Mouse (Mus musculus) lung, embryonic 16.5 days (tissue): ENCODE measurements around the gene Myh3. TPM values are rescaled to one million over a fixed set of nuclear protein-coding genes. Genes with fewer than 3 reads are reported as not detected.

Experiments used
- ATAC-seq: fragments of 200-750 bp; cut with Nextera tagmentation; 2 replicates; pipeline ENCODE4 v1.8.0; 2017; ENCODE audit warnings: low read depth, mild to moderate bottlenecking, moderate library complexity
- H3K27ac ChIP-seq: fragments of 300-500 bp; sonication (generic); 2 replicates; pipeline ENCODE4 v1.5.1; 2014; ENCODE audit warnings: mild to moderate bottlenecking, control low read depth, low read length
- H3K27me3 ChIP-seq: fragments of 300-500 bp; sonication (generic); 2 replicates; pipeline ENCODE4 v1.6.1; 2014; ENCODE audit warnings: low read depth, low read length, mixed read lengths; ENCODE audit not compliant: control insufficient read depth, insufficient read depth
- H3K36me3 ChIP-seq: fragments of 300-500 bp; sonication (generic); 2 replicates; pipeline ENCODE4 v1.6.1; 2014; ENCODE audit warnings: low read length; ENCODE audit not compliant: control insufficient read depth, insufficient read depth
- H3K4me1 ChIP-seq: fragments of 300-500 bp; sonication (generic); replicated peaks from 2 replicates; pipeline ENCODE4 v1.6.1; 2014; ENCODE audit warnings: low read length, mixed read lengths; ENCODE audit not compliant: control insufficient read depth, insufficient read depth
- H3K4me2 ChIP-seq: fragments of 300-500 bp; sonication (generic); 2 replicates; pipeline ENCODE4 v1.6.1; 2014; ENCODE audit warnings: low read depth, low read length, control low read depth
- H3K4me3 ChIP-seq: fragments of 300-500 bp; sonication (generic); 2 replicates; pipeline ENCODE4 v1.5.1; 2014; ENCODE audit warnings: mild to moderate bottlenecking, low read length, control low read depth
- H3K9ac ChIP-seq: fragments of 300-500 bp; sonication (generic); 2 replicates; pipeline ENCODE4 v1.6.1; 2014; ENCODE audit warnings: low read length, control low read depth
- H3K9me3 ChIP-seq: fragments of 300-500 bp; sonication (generic); 2 replicates; pipeline ENCODE4 v1.6.1; 2016; ENCODE audit warnings: low read length; ENCODE audit not compliant: control insufficient read depth
- WGBS: fragments of 180-500 bp; shearing (Covaris S2); extraction: QIAGEN DNeasy Blood & Tissue Kit; methylation state at CpG from one replicate; pipeline ENCODE4 v1.1.7; 2014; 5-methylcytosine and 5-hydroxymethylcytosine counted together
- polyA plus RNA-seq: library from polyadenylated mRNA; unstranded; fragments of >200 nt; fragmentation: Nextera tagmentation; extraction: Ambion mirVana; gene quantifications from 2 replicates; pipeline ENCODE4 v1.2.1, GENCODE M21; 2015

Gene Myh3
- polyA plus RNA-seq, 1 experiment from 2014 or later = 7.1 TPM

DNA sequence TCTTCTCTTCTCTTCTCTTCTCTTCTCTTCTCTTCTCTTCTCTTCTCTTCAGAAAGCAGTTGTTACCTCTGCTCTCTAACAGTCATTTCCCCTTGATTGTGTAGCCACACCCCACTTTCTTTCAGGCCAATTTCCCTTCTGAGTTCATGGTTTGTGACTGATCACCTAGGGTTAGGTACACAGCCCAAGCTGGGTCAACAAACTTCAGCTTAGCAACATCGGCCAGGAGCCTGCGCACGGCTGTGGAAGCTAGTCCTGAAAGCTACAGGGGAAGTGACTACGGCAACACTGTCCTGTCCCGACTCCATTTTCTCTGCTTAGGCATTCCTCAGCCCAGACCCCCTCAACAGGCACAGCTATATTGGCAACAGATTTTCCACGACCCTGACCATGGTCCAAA is 33.1 kb upstream of the Myh3 start:
- Histone ChIP-seq H3K27me3 (no peaks in the 10 kb centered on the region), H3K4me2 (no peak overlapping the region), H3K27ac (no peak overlapping the region), H3K9ac (no peak overlapping the region), H3K36me3 (peaks cover 12% of the 10 kb centered on the region; the same call in 1 of the 2 replicates), H3K4me3 (no peak overlapping the region), H3K4me1 (no peaks in the 10 kb centered on the region), H3K9me3 (no peaks in the 10 kb centered on the region)
- ATAC-seq = no peak
- 47% methylated on average over 6 of the region's 6 CpGs for WGBS

DNA sequence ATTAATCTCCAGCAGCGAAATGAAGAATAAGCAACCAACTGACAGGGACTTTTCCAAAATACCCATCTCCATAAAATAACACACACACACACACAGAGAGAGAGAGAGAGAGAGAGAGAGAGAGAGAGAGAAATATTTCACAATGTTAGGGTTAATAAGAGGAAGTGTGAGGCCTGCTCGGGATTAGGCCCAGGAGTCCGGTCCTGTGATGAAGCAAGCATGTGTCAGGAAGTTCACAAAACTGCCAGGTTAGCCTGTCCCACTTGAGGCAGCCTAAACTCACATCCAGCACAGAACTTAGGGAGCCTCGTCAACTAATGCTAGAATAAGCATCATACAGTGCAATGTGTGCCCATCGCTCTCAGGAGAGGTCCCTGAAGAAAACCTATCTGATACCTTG is 30.9 kb upstream of the Myh3 start:
- Histone ChIP-seq H3K9ac (no peak overlapping the region), H3K4me2 (no peak overlapping the region), H3K27ac (no peak overlapping the region), H3K4me1 (0 out of 2 replicates have a peak, but pooled peaks cover 2% of the 10 kb centered on the region), H3K4me3 (no peak overlapping the region), H3K9me3 (no peaks in the 10 kb centered on the region), H3K36me3 (no peaks in the 10 kb centered on the region; the same call in 1 of the 2 replicates), H3K27me3 (no peaks in the 10 kb centered on the region)
- ATAC-seq = no peak
- 86% methylated on average over 5 of the region's 5 CpGs for WGBS

DNA sequence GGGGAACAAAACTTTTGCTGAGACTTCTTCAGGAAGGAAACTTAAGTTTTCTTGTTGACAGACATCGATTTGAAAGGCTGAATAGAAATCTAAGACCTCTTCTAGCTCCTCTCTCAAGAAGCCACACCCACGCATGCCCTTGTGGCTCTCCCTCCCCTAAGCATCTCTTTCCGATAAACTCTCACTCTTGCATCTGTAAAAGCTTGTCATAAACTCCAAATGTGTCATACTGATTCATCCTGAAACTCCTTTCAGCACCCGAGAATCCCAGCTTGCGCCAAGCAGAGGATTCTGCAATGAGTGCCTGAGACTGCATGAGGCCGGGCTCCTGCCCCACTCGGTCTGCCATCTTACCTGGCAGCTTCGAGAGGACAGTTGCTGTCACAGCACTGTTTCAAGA is 29.6 kb upstream of the Myh3 start:
- no peak overlapping the region for H3K4me3 ChIP-seq
- no peak overlapping the region for H3K27ac ChIP-seq
- no peak overlapping the region for H3K9ac ChIP-seq
- H3K9me3 ChIP-seq = no peaks in the 10 kb centered on the region
- no peak for ATAC-seq
- H3K27me3 ChIP-seq = no peaks in the 10 kb centered on the region
- H3K4me2 ChIP-seq = no peak overlapping the region
- WGBS = 85% methylated on average over 8 of the region's 8 CpGs
- H3K4me1 ChIP-seq = peaks cover 7% of the 10 kb centered on the region
- no peaks in the 10 kb centered on the region; the same call in 1 of the 2 replicates for H3K36me3 ChIP-seq

DNA sequence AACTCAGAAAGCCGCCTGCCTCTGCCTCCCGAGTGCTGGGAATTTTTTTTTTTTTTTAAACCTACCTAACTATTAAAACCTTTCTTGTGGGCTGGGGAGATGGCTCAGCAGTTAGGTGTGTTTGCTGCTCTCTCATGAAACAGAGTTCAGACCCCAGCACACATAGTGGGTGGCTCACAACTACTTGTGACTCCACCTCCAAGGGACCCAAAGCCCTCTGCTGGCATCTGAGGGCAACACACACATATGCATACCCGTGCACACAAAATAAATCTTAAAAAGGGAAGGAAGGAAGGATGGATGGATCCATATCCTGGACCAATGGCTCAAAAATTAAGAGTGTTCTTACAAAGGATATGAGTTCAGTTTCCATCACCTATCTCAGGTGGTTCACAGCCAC is 28.8 kb upstream of the Myh3 start:
- H3K4me2 ChIP-seq = no peak overlapping the region
- no peak overlapping the region for H3K27ac ChIP-seq
- no peak for ATAC-seq
- no peaks in the 10 kb centered on the region; the same call in 1 of the 2 replicates for H3K36me3 ChIP-seq
- WGBS = 87% methylated on average over 3 of the region's 3 CpGs
- H3K4me1 ChIP-seq = peaks cover 12% of the 10 kb centered on the region
- H3K4me3 ChIP-seq = no peak overlapping the region
- H3K9me3 ChIP-seq = no peaks in the 10 kb centered on the region
- no peak overlapping the region for H3K9ac ChIP-seq
- H3K27me3 ChIP-seq = no peaks in the 10 kb centered on the region

DNA sequence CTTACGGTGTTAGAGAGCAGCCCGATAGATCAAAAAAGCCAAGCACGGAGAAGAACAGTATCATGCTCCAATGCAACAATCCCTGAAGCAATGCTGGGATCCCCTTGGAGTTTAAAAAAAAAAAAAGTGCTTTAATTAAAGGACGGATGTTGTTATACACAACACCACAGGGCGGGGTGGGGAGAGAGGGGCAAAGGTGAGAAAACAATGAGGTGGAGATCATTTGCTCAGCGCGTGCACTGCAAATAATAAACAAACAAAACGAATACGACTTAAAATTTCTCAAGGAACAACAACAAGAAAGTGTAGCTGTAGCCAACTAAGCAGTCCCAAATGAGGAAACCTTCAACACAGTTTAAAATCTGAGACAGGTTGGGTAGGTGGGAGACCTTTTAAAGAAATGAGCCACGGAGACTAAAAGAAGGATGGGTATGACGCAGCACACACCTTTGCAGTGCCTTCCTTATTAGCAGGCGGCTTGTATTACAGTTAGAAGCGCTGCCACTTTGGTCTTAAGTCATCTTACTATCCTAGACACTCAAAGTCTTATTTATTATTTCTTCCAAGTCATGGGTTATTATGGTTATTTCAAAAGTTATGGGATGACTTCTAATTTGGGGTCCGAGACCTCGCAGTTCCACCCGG is 26.3 kb upstream of the Myh3 start:
- 7% methylated on average over 16 of the region's 16 CpGs for WGBS
- H3K9me3 ChIP-seq = no peaks in the 10 kb centered on the region
- H3K4me2 ChIP-seq = peak overlapping the region; percentile 71
- peak overlapping the region; percentile 98 for H3K4me3 ChIP-seq
- peak overlapping the region; percentile 91 for H3K27ac ChIP-seq
- H3K9ac ChIP-seq = peak overlapping the region; percentile 93
- ATAC-seq = peak; percentile 34; the same call in 1 of the 2 replicates
- no peaks in the 10 kb centered on the region for H3K27me3 ChIP-seq
- peaks cover 12% of the 10 kb centered on the region for H3K36me3 ChIP-seq
- H3K4me1 ChIP-seq = peaks cover 12% of the 10 kb centered on the region

DNA sequence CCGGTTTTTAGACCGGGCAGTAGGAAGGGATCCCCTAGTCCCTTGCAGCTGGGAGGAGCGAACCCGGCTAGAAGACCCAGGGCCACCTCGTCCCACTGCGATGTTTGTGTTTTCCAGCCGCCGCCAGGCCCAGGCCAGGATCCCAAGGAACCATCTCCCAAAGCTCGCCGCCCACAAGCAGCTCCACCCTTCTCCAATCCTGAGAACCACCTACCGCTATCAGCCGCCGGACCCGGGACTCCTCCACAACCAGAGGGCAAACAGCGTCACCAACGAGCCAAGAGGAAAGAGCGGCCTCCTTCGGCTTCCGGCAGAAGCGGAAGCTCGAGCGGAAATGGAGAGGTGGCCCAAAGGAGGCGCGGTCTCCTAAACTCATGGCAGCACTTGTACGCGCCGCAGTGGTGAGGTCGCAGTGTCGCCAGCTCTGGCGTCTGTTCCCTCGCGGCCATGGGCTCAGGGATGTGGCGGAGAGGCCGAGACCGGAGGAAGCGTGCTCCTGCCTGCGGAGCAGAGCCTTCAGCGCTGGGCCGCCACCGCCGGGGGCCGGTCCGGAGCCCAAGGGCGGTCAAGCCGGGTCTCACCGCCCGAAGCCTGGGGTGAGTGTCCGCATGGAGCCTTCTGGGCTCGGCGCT is 25.7 kb upstream of the Myh3 start, which contains the start of the genes Adprm and Sco1:
Gene Adprm, minus strand, starts transcription at position 274 of the 632 bp plus-strand sequence.
Gene Sco1, plus strand, starts transcription at position 350 of the 632 bp plus-strand sequence.
- H3K27me3 ChIP-seq = no peaks in the 10 kb centered on the region
- H3K4me2 ChIP-seq = peak within 1 kb of the TSS; percentile 71
- peak; percentile 96 for ATAC-seq
- WGBS = under 1% methylated on average over 49 of the region's 50 CpGs
- peaks cover 12% of the 10 kb centered on the region for H3K4me1 ChIP-seq
- H3K9ac ChIP-seq = peak within 1 kb of the TSS; percentile 93
- H3K27ac ChIP-seq = peak within 1 kb of the TSS; percentile 91
- no peaks in the 10 kb centered on the region for H3K9me3 ChIP-seq
- H3K36me3 ChIP-seq = peaks cover 13% of the 10 kb centered on the region
- H3K4me3 ChIP-seq = peak within 1 kb of the TSS; percentile 98

DNA sequence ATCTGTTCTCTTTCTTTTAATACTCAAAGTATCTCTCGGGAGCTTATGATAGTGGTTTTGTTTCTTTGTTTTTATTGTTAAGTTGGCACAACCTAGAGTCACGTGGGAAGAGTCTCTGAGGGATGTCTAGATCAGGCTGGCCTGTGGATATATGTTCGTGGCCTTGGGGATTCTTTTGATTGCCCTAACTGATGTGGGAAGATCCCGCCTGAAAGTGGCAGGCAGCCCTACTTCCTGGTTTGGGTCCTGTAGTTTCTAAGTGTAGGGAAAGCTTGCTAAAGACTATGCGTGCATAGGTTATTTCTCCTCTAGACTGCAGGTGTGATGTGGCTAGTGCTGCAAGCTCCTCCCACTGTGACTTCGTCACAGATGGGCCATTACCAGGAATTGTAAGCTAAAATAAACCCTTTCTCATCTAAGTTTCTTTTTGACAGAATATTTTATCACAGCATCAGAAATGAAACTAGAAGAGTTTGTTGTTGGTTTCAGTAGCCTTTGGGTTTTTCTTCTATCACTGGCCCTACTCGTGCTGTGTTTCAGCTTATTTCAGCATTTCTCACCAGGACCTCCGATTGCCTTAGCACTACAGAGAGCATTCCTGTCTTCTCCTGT is 23.2 kb upstream of the Myh3 start:
- Histone ChIP-seq H3K27ac (no peak overlapping the region), H3K4me2 (no peak overlapping the region), H3K4me3 (no peak overlapping the region), H3K27me3 (no peaks in the 10 kb centered on the region), H3K36me3 (peaks cover 25% of the 10 kb centered on the region), H3K4me1 (peaks cover 12% of the 10 kb centered on the region), H3K9ac (no peak overlapping the region), H3K9me3 (no peaks in the 10 kb centered on the region)
- ATAC-seq = no peak
- 85% methylated on average over 8 of the region's 8 CpGs for WGBS

DNA sequence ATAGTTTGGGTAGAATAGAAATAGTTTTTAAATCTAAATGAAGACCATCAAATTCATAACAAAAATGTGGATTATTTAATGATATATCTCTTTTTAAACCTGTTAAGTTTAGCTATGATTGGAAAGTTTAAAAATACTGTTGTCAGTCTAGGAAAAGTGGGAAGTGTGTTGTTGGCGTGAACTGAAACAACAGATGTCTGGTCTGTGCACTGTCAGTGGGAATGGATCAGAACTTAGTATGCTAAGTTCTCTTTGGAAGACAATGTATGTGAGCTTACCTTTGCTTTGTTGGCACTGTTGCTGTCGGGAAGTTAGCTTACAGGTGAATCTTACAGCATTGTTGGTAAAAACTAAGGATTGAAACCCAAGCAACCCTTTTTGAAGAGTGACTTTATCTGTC is 16.8 kb upstream of the Myh3 start:
- no peak overlapping the region for H3K4me2 ChIP-seq
- 93% methylated on average over 2 of the region's 2 CpGs for WGBS
- no peak overlapping the region for H3K4me3 ChIP-seq
- ATAC-seq = no peak
- no peaks in the 10 kb centered on the region for H3K9me3 ChIP-seq
- H3K27me3 ChIP-seq = no peaks in the 10 kb centered on the region
- H3K4me1 ChIP-seq = no peaks in the 10 kb centered on the region
- peaks cover 34% of the 10 kb centered on the region for H3K36me3 ChIP-seq
- no peak overlapping the region for H3K9ac ChIP-seq
- H3K27ac ChIP-seq = no peak overlapping the region

DNA sequence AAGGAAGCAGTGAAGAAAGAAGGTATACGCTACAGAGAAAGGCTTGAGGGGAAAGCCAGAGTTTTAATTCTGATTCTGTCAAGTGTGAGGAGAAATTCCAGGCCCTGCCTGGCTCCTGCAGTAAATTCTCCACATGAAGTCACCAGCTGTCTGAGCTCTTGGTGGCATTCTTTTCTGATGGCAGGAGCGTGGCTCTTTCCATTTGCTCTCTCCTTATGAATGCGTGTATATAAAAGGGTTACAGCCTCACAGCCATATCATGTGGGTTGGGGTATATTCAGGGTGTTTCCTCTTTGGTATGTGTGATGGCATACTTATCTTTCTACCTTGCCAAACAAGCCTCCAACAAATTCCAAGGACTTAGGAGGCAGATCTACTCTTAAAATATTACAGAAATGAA is 15.4 kb upstream of the Myh3 start:
- H3K9ac ChIP-seq = no peak overlapping the region
- no peak overlapping the region for H3K4me2 ChIP-seq
- H3K27me3 ChIP-seq = no peaks in the 10 kb centered on the region
- H3K4me3 ChIP-seq = no peak overlapping the region
- no peaks in the 10 kb centered on the region for H3K9me3 ChIP-seq
- H3K4me1 ChIP-seq = no peaks in the 10 kb centered on the region
- H3K36me3 ChIP-seq = peaks cover 26% of the 10 kb centered on the region
- H3K27ac ChIP-seq = no peak overlapping the region
- ATAC-seq = no peak
- 87% methylated on average over 3 of the region's 3 CpGs for WGBS
